Mouse (Mus musculus): ENCODE results near the gene Chsy1.
A peak's percentile ranks its signal among the peaks of the same experiment; 100 is the strongest.

The Chsy1 gene

DNA sequence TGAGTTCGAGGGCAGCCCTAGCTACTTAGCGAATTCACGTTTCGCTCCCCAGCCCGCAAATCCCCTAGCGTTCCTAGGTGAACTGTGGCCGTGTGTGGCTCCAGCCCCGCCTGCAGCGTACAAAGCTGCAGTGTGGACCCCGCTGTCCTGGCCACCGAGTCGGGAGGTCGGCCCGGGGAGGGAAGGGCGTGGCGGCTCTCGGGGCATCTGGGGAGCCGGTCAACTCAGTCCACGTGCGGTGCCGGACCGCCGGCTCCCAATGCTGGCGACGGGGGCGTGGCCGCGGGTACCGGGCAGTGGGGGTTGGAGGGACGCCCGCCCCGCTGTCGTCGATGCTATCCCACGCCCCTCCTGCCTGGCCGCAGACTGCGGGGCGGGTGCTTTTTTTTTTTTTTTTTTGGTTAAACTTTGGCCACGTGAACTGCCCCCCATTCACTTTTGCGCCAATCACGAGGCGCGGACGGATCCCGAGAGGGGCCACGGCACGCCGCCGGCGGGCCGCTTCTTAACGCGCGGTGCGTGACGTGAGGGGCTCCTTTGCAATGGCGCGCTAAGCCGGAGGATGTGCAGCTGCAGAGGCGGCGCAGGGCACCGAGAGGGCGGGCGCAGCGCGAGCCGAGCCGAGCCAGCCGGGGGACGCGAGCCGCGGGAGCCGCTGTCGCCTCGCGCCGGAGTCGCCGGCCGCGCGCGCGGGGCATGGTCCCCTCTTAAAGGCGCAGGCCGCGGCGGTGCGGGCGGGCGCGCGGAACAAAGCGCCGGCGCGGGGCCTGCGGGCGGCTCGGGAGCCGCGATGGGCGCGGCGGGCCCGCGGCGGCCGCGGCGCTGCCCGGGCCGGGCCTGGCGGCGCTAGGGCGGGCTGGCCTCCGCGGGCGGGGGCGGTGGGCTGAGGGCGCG lies at the start of gene Chsy1:
Gene Chsy1 (plus strand): TSS at position 555 of the 894 bp plus-strand sequence.
- peak; percentile 88 to 92 for DNase-seq

GRCm38 (mm10) chr7:66060066-66060956 lies 49.0 kb upstream of the Chsy1 start:
- peak; percentile 89 to 90 for DNase-seq

DNA sequence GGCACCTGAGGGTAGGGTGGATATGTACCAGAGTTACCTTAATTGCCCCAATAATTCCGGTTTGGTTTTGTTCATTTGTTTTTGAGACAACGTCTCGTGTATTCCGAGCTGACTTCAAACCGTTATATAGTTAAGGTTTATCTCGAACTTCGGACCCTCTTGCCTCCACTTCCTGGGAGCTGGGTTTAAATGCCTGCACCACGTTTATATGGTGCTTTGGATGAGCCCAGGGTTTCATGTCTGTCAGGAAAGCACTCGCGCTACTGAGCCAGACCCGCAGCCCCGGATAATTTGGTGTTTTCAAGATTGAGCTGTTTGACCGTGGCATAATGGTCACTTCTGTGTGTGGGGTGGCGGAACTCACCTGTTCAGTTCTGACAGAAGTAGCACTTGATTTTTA lies 48.3 kb upstream of the Chsy1 start:
- DNase-seq = no peak

GRCm38 (mm10) chr7:66076411-66076810 lies 32.9 kb upstream of the Chsy1 start:
- DNase-seq = no peak

DNA sequence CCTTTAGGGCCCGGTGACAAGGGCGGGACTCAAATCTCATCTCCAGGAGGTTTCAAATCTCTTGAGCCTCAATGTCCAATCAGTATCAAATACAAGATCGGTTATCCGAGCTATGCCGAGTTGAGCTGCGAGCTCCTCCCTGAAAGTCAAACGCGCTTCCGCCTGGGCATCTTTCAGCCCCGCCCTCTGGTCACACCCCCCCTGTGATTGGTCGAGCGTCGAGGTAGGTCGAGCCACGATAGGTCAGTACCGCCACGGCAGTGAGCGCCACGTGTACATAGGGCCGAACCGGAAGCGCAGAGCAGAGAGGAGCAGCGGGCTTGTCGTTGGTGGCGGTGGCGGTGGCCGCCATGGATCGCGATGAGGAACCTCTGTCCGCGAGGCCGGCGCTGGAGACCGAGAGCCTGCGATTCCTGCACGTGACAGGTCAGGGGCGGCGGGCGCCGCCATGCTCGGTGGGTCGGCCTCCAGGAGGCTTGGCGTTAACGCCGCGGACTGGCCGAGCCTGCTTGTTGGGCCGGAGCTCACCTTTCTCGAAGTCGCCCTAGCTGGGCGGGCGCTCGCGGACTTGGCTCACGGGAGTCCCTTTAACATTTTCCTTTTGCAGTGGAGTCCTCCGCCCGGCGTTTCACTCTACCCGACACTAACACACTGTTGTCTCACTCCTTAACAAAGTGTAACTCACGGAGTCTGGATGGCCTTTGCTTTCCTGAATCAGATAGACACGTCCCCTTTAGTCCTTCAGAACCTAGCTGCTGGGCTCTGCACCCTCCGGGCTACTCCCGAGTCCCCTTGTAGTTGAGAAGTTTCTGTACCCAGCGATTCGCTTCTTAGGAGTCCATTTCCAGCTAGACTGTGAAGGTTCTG lies 29.7 kb upstream of the Chsy1 start, which contains the start of gene Selenos:
Gene Selenos (plus strand): TSS at position 286 of the 867 bp plus-strand sequence.
- peak; percentile 95 to 96 for DNase-seq

DNA sequence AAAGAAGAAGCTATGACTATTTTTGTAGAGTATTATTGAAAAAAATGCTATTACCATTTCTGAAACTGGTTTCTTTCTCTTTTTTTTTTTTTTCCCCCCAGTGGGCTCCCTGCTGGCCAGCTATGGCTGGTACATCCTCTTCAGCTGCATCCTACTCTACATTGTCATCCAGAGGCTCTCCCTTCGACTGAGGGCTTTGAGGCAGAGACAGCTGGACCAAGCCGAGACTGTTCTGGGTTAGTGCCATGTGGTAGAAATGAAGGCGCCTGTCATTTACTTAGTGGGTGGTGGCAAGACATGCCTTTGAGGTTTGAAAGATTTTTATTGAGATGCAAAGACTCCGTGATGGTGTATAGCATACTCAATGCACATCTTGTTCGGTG lies 29.1 kb upstream of the Chsy1 start:
- DNase-seq = no peak

GRCm38 (mm10) chr7:66083757-66084156 lies 25.6 kb upstream of the Chsy1 start:
- DNase-seq = no peak

GRCm38 (mm10) chr7:66084546-66084945 lies 24.8 kb upstream of the Chsy1 start:
- no peak for DNase-seq

DNA sequence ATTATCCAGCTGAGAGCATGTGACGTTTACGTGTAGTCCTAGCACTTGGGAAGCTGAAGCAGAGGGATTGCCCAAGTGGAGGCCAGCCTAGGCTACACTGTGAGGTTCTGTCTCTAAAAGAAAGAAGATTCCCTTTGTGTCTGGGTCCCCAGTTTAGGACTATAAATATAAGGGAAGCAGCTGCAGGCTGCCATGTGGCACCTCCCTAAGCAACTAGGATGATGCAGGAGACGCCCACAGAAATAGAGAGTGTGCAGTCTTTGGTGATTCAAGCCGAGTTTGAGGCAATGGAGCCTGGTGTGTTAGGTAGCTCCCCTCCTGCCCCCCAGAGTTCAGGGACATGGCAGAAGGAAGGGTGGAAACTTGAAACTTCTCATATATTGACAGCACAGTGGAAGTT lies 21.7 kb upstream of the Chsy1 start:
- no peak for DNase-seq

- DNase-seq = no peak
Observed at GRCm38 (mm10) chr7:66088077-66088476, 21.2 kb upstream of the Chsy1 start.

DNA sequence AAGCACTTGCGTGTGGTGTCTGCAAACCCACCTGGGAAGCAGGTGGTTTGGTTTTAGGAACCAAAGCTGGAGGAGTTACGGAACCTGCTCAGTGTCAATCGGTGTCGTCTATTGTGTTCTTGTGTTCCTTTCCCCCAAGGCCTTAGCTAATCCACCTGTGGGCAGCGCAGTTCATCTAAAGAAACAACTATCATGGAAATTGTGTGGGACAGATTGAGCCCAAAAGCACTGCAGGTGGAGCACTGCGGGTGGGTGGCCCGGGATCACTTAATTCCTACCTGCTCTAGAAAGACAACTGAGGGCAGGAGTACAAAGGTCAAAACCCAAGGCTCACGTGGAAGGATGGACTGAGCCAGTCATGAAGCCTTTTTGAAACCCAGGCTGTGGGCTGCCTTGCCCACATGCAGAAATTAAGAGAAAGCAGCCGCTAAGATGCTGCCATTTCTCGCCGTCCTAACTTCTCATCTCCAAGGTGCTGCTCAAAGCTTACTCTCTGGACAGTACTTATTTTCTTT lies 18.6 kb upstream of the Chsy1 start:
- DNase-seq = no peak

DNA sequence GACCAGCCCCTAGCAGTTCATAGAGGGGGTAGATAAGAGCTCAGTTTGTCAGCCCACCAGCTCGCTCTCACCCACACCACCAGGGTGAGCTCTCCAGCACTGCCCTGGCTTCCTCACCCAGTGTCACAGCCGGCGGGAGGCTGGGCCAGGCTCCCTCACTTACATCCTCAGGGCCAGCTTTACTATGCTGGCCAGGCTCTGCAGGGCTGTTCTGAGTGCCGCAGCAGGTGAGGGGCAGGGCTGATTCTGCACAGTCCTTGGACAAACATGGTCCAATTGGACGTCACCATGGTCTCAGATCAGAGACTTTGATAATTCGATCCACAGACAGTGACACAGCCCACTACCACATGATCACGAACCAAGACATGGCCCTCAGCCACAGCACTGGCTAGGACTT lies 17.8 kb upstream of the Chsy1 start:
- no peak for DNase-seq

DNA sequence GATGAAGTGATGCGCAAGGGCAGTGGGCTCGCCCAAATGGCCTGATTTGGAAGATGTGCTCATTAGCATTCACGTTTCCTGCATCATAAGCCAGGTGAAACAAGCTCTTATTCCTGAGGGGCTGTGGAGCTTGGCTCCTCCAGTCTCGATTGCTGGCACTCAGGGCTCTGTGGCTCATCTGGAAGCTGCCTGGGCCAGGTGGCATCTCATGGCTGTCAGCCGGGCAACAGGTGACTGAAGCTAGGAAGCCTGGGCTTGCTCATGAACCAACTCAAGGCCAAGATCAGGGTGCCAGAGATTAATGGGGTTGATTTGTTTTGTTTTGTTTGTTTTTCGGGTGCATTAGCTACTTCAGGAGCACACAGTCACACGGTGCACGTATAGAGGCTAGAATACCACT lies 16.7 kb upstream of the Chsy1 start:
- no peak for DNase-seq

GRCm38 (mm10) chr7:66094141-66094540 lies 15.2 kb upstream of the Chsy1 start:
- DNase-seq = no peak

GRCm38 (mm10) chr7:66098803-66099202 lies 10.5 kb upstream of the Chsy1 start:
- no peak for DNase-seq

DNA sequence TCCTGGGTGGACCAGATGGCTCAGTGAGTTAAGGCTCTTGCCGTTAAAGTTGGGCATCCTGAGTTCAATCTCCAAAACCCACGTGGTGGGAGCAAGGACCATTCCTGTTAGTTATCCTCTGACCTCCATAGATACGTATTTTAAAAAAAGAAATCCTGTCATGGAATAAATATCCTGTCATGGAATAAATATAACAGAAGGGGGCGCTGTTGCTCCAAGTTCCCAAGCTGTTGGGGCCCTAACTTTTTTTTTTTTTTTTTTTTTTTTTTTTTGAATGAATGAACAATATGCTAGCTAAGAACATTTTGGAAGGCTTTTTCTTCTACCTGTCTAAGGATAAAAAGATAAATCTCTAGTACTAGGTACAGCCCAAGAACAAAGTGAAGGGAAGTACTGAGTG lies 7.4 kb upstream of the Chsy1 start:
- DNase-seq = no peak

DNA sequence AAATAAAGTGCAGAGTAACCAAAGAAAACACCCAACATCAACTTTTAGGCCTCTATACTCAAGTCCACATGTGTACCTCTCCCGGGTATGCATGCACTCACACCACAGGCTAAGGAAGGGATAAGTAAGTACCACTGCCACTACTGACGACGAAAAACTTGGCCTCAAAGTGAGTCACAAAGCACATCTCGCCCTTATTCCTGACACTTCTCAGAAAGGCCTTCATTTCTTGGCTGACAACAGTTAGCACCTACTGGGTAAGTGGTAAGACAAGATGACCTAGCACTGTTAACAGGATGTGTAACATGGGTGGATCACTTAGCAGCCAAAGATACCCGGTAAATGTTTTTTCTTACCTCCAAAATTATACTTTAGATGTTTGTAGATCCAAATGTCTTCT lies 4.8 kb upstream of the Chsy1 start:
- DNase-seq = no peak

DNA sequence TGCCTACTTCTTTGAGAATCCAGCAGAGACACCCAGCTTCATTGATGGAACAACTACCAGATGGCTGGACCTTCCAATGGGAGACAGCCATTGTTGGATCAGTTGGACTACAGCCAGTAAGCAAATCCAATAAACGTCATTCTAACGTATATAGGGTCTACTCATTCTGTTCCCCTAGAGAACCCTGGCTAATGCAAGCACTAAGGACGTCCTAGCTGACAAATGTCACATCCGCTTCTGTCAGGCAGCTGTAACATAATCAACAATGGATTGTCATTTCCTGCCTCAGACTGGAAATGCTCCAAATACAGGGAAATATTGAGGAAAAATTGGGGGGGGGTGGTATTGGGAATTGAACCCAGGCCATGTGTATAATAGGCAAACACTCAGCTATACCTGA lies 3.5 kb upstream of the Chsy1 start:
- no peak for DNase-seq

- no peak for DNase-seq
Observed at GRCm38 (mm10) chr7:66106581-66107056, 2.7 kb upstream of the Chsy1 start.

DNA sequence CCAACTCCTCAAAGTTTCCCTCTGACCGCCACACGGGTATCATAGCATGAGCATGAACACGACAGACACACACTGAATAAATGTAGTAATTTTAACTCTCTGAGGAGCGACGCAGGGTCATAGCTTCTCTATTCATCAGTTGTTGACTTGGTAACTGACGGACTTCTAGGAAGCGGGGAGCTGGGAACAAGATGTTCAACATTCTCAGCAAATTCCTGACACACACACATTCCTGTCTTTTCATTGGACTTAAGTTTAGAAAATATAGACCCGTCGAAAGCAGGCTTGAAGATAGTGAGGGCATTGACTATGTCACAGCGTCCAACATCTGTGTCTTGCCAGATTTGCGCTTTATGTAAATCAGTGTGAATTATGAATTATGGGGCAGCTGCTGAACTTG lies 2.1 kb upstream of the Chsy1 start:
- DNase-seq = no peak

- peak in 1 of 2 experiments; percentile 15 for DNase-seq
Observed at GRCm38 (mm10) chr7:66107930-66108329, 1.4 kb upstream of the Chsy1 start.
